ENCODE assay signal across 1 mouse cellular context in the genomic region with DNA sequence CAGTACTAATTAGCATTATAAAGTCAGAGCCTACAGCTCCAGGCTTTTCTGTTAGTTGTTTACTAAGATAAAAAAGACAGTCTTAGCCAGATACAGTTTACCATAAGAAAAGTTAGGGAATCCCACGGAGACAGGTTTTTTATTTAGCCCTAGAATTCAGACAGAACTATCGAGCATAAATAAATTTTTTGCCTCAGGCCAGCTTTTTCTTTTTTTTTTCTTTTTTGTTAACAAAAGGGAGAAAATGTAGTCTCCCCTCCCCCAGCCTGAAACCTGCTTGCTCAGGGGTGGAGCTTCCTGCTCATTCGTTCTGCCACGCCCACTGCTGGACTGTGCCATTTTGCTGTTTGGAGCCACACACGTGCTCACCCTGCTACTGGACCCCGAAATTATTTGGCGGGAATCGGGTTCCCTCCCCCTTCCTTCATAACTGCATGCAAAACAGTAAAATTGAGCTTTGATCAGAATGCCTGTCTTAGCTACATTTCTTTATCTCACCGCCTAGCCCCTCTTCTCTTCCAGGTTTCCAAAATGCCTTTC. TPM values are rescaled to one million over a fixed set of nuclear protein-coding genes. Genes with fewer than 3 reads are reported as not detected.
"Had no signal": no experiment of that assay in that cellular context is flagged by ENCODE, and none has a peak within 500 bp of the region (broad histone marks: within the 10 kb centered on the region; RNA-seq: fewer than 3 reads in every experiment).

No protein-coding gene starts in this region.

RNA-seq across cellular contexts. Expression of a gene that starts 59.1 kb away (rescaled TPM):
- polyA plus RNA-seq: inflammation-experienced regulatory T-cells, adult 6 months had no signal
